Mouse (Mus musculus) neutrophil, adult 83 days (primary cell): ENCODE results near the gene Trpm6. TPM values are rescaled to one million over a fixed set of nuclear protein-coding genes. Genes with fewer than 3 reads are reported as not detected.

Experiments used
- total RNA-seq, 2 experiments: library from RNA; stranded (reverse); gene quantifications; one replicate each; pipeline ENCODE4 v1.2.4; 2023

Trpm6 gene
- not detected for total RNA-seq

DNA sequence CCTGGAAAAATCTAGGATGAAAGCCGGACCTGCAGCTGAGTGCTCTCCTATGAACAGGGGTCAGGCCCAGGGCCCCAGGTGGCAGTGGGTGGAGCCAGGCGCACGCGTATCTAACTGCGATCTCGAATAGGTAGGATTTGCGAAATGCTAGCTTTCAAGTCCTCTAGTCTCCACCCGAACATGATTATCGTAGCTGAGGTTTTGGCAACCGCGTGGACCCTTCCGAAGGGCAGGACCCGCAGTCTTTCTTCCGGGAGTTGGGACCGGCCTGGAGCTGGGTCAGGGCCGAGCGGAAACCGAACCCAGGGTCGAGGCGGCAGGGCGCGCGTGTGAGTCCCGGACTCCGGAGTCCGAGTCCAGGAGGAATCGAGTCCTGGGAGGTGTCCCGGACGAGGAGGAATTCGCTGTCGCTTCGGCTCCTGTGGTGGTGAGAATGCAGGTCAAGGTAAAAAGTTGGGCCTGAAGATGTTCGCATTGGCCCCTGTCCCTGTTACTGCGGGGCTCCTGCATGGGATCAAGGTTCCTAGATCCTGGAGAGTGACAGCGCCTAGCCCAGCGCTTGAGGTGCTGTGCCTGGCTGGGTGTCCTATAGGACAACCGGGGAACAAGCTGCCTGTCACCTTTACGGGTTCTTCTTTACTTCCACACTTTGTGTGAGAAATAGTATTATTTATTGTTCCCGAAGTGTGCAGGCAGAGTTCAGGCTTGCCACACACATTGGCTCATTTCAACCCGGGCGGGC lies at the start of gene Trpm6:
TSS of gene Trpm6 (plus strand) at position 386 of the 742 bp plus-strand sequence.

GRCm38 (mm10) chr19:18712866-18713300 lies 36.9 kb upstream of the Trpm6 start, which contains the start of gene D030056L22Rik:
Gene D030056L22Rik, plus strand, starts transcription at chr19:18713193.

Other genes starting within 250 kb of the Trpm6 start
- 100 to 1,000 TPM; 355 to 372 TPM for gene Ostf1, start 118.2 kb upstream of the Trpm6 start, total RNA-seq
- gene Nmrk1, start 118.0 kb upstream of the Trpm6 start, total RNA-seq, result 10 to 100 TPM in 1 of 2 experiments, 1 to 10 TPM in 1; 9.1 to 10.9 TPM
- gene Carnmt1, start 79.2 kb upstream of the Trpm6 start, total RNA-seq, result 1 to 10 TPM; 7.1 TPM
- 1 to 10 TPM; 7.8 to 9.8 TPM for gene D030056L22Rik, start 36.8 kb upstream of the Trpm6 start, total RNA-seq